Mouse (Mus musculus) testis, postnatal 10 days (tissue): ENCODE data around the gene Kdelr1.

Experiments
- DNase-seq: peaks from one replicate; pipeline ENCODE4 v3.0.0; 2021; ENCODE audit warnings: low spot score

The Kdelr1 gene

DNA sequence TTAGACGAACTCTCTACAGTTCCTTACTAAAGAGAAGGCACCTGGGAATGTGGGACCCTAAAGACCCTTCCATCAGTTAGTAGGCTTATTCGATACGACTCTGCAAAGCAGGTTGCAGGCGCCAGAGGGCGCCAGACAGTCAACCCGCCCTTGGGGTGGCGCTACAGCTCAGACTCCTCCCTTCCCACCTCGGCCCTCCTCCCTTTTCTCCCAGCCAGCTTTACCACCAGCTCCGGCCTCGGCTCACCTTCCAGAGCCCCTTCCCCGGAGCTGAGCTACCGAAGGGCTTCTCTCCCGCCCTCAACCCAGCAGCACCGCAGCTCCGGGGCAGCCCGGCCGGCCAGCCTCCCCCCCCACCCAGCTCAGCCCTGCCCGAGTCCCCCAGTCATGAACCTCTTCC lies at the start of gene Kdelr1:
Gene Kdelr1 (plus strand): TSS at position 149 of the 400 bp plus-strand sequence.
- DNase-seq = peak; percentile 94

DNA sequence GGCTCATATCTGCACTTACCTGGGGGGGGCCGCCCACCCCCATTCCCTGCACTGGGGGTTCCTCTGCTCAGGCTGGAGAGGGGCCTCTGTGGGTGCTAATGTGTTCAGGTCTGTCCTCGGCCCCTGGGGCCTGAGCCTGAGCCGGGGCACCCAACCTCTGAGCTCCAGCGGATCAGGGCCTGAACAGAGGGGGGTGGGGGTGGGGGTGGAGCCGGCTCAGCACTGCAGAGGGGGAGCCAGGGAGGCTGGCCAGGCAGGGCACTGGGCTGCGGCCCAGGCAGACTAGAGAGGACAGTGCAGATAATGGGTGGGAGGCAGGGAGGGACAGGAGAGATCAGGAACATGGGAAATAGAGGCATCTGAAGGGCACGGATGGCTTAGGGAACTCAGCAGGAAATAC lies 48.0 kb upstream of the Kdelr1 start, which contains the start of gene Kcnj14:
Gene Kcnj14 (minus strand): TSS at position 185 of the 400 bp plus-strand sequence.
- DNase-seq = no peak

DNA sequence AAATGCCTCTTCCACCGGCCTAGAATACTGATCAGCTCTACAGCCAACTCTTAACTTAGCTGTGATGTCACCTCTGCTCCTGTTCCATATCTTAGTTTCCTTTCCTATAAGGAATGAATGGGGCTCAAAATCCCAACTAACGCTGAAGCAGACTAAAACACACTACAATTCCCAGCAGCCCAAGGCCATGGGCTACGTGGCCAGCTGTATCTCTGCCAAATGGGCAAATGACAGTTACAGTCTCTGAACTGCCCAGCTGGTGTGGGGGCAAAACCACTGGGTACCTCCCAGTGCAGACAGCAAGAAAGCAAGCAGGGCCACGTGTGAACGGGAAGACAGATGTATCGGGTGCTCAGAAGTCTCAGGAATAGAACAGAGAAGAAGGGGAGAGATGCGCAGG lies 45.9 kb upstream of the Kdelr1 start:
- DNase-seq = no peak

DNA sequence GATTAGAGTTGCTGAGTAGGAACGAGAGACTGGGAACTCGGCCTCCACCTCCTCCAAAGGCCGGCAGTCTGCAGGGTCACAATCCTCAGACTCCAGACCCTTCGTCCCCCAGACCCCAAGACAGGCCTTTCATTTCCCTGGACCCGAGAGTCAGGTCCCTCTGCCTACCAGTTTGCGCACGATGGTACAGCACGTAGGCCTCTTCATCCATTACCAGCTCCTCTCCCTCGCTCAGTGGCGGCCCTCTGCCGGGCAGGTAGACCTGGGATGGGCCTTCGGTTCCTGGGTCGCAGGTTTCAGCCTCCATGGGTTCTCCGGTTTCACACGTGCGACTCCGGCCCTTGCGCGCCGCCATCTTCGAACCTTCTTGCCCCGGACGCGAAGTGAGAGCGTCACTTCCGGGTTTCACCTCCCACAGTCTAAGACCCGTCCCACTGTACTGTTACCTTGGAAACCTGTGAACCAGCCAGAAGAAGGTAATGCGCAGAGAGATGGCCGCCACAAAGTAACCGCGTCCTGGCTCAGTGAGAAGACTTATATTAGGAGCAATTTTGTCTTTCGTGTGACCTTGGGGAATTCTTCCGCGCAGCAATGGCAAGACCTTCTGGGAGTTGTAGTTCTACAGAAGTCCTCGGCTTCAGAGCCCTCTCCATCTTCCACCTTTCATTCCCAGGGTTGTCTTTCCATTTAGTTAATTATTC lies 42.0 kb upstream of the Kdelr1 start, which contains the start of gene Grwd1:
Gene Grwd1 (minus strand): TSS at position 518 of the 701 bp plus-strand sequence.
- peak; percentile 88 for DNase-seq

DNA sequence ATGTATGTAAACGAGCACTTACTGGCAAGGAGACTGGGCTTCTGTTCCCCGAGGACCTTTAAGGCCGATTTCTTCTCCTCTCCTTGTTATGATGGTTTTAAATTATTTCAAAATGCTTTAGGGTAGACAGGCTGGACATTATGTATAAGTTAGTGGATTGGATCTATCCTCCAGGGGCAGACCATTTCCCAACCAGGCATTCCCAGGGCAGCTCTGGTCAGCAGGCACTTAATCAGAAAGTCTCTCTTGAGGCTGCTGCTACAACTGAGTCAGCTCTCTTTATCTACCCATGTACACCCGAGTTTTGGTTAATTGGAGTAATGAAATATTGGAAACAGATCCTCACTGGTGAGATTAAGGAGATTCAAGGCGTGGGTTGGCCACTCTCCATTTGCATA lies 41.4 kb upstream of the Kdelr1 start:
- no peak for DNase-seq

DNA sequence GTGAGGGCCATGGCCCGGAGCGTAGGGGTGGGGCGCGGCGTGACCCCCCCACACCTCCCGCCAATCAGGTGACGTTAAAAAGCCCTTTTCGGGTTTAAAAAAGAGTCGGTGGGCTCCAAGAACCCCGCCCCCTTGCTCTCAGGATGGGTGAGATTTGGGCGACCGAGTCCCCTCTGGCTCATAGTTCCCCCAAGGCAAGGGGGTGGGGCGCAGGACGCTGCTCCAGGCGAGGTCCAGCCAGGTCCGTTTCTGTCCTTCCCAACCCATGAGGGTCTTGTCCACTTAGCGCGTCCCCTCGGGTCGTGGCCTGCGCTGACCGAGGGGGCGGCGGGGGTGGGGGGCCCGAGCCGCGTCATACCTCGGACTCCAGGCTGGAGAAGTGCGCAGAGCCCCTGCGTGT lies 40.1 kb upstream of the Kdelr1 start:
- no peak for DNase-seq

DNA sequence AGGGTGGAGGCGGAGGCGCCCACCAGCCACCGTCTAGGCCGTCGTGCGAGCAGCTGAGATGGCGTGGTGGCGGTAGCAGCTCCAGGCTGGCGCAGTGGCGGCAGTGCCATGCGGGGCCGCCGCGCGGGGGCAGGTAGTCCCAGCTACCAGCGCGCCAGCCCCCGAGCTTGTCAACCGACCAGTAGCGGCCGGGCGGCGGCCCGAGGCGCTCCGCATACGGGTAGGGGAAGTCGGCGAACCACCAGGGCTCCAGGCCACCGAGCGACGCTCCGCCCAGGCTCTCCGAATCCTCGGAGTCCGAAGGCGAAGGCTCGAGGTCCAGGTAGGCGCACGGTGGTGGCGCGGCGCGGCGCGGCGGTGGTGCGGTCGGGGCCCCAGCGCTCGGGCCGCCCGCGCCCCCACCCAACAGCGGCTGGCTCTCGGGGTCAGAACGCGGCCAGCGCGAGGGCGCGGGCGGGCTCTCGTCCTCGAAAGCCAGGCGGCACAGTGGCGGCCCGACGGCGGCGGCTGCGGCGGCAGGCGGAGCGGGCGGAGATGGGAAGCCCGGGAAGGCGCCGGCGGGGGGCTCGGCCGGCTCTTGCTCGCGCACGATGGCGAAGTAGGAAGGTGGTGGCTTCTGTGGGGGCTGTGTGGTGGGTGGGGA lies 39.3 kb upstream of the Kdelr1 start:
- peak; percentile 60 for DNase-seq

DNA sequence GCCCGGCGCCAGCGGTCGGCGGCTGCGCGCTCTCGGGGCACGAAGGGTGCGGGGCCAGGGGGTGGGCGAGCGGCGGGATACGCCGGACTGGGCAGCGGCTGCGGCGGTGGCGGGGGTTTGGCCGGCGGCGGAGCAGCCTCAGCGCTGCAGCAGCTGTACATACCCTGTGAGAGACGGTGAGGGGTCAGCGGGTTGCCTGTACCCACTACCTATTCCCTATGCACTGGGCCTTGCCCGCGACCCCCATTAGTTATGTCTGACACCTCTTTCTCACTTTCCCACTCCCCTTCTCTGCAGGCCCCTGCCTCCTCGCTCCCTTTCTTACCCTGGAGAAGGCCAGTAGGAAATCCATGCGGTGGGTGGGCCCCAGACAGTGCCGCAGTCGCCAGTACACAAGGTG lies 38.6 kb upstream of the Kdelr1 start:
- DNase-seq = no peak

DNA sequence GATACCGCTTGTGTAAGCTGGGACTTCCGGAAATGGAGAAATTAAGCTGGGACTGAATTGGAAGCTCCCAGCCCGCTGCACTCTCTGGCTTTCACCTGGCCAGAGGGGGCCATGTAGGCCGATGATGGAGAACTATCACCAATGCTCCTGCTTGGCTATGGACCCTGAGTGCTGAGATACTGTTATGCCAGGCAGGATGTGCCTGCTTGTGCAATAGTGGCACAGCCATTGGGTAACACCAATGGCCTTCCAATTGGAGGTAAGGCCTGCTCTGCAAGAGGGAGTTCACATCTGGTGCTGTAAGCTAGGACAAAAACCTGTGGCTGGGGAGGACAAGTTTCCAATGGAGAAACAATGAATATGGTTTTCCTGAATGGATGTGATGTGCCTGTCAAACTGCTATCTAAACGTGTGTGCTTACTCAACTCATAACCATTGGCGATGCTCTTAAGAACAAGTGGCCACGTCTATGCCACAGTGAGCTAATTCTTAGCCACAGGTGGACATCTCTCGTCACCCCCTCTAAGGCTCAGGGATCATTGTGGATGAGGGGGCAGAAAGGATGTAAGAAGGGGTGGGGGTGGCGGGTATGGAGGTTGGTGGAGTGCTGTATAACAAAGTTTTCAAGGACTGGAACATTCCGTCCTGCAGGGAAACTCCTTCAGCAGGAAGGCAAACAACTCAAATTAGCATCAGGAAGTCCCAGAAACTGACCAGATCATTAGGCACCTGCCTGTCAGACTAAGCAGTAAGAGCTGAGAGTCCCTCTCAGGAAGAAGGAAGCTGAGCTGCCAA lies 29.4 kb upstream of the Kdelr1 start:
- no peak for DNase-seq

DNA sequence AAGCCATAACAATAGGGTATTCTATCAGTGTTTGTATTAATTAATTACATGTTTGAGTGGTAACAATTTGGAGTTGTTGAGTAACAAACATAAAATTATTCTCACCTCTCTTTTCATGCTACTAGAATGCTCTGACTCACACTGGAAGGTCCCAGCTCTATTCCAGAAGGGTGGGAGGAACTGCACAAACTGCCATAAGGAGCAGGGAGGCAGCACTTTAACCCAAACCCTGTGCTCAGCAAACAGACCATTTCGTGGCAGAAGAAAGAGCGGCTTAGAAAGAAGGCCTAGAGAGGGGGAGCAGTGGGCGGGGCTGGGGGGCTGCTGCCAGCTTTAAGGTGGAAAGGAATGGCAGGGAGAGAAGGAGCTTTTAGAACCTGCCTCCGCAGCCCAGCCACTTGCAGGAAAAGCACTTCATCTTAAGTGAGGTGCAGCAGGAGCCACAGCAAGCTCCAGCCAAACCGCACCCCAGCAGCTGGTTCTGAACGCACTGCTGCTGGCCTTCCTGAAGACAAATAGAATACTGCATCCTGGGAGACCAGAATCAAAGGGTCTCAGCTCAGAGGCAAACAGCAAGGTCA lies 24.0 kb upstream of the Kdelr1 start:
- DNase-seq = no peak

DNA sequence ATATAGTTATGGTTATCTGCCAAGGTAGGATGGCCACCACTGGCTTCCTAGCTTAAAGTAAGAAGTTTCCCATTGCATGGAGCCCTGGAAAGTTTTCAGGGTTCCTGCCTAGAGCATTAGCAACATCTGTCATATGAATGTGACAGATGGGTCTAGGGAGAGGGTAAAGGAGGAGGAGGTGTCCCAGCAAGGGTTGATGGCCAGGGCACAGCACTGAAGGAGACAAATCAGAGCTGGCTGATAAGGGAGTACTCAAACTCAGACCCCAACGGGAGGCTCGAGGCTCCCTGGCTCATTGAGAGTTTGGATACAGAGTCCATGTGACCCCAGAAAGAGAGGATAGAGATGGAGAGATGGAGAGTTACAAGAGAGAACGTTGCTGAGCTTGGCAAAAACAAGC lies 21.9 kb upstream of the Kdelr1 start:
- no peak for DNase-seq

DNA sequence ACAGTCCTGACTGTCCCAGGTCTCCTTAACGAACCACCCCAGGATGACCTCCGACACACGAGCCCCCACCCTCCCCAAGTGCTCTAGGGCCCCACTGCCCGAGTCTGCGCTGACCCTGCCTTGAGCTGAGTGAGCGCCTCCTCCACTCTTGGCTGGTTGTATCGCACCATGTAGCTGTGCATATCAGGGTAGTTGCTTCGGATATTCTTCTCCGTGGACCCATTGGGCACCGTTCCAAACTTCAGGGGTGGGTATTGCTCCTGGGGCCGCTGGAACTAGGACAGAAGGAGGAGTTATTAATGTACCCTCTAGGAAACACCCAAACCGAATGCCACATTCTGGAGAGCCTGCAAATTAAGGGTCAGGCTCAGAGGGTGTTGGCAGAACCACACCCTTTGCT lies 19.5 kb upstream of the Kdelr1 start:
- DNase-seq = peak; percentile 56

DNA sequence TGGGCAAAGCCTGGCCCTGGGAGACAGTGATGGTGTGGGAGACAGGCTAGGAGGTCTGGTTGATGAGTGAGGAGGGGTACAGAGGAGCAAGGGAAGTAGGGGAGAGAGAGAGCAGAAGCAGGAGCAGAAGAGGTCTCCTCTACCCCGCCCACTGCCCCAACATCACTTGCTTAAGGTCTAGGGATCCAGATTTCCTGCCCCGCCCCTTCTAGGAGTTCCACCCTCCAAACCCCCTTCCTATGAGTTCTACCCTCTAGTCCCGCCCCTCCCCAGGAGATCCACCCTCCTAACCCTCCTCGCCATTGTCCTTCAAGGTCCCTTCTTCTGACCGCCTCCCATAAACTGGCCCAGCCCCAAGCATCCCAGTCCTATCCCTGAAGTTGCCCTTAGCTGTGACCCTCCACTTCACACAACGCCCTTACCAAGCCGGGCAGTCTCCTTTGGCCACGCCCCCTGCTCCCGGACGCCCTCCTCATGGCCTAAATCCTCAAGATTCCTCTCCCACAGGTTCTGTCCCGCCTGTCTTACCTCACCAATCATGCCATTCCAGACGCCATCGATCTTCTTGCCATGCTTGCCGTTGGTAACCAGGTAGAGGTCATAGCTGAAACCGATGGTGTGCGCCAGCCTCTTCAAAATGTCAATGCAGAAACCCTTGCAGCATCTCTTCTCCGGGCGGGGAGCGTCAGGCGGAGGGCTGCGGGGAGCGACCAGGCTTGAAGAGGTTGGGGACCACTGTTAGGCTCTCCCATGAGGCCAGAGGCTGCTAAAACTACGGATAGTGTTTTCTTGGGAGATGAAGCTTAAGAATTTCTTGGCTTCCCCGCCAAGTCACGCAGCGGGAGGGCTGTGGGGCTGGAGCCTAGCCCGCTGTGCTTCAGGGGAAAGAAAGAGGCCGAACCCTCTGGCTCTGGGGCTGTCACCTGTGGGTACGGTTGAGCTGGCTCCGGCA lies 15.3 kb upstream of the Kdelr1 start:
- DNase-seq = peak; percentile 75

DNA sequence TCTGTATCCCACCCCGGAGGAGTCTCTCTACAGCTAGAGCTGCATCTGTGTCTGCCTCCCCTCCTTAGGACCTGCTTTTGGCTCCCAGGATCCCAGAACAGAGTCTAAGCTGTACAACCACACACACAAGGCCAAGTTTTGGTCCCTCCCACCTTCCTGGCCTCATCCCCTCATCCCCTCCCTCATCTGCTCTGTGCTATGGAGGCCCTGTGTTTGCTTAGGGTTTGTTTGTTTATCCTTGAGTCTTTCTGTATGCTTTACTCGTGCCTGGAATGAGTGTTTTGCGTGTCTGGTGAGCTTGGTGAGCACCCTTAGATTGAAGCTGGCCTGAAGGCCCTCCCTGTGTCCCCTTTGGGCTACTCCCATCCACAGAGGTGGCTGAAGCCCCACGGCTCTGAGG lies 13.6 kb upstream of the Kdelr1 start:
- no peak for DNase-seq

DNA sequence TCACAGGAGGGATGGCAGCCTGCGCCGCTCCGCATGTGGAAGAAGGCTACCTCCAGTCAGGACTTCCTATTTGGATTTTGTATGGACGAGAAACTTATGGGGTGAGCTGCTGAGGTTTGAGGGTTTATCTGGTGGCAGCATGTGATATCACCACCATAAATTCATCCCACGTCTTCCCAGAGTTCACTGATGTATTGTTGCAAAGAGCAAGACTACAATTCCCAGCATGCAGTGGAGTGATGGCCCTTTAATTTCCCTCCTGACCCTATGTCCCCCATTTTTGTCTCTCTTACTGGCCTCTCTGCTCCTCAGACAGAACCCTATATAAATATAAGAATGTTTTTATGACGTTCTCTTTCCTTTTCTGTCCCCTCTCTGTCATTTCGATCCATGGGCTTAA lies 9.8 kb upstream of the Kdelr1 start:
- DNase-seq = no peak

DNA sequence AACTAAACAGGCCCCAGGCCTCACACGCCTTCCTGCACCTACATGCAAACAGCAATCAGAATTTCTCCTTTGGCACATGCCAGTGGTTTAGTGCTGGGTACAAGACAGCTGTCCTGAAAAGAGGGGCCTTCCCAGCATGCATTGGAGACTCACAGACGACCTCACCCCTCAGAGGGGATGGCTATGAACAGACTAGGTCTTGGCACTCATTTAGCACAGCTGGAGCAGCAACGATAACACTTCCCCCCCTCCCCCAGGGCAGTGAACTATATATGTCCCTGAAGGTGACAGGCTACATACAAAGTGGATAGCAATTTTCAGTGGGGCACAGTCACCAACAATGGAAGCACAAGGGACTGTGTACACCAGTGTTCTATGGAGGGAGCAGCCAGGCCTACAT lies 8.1 kb upstream of the Kdelr1 start:
- DNase-seq = no peak

DNA sequence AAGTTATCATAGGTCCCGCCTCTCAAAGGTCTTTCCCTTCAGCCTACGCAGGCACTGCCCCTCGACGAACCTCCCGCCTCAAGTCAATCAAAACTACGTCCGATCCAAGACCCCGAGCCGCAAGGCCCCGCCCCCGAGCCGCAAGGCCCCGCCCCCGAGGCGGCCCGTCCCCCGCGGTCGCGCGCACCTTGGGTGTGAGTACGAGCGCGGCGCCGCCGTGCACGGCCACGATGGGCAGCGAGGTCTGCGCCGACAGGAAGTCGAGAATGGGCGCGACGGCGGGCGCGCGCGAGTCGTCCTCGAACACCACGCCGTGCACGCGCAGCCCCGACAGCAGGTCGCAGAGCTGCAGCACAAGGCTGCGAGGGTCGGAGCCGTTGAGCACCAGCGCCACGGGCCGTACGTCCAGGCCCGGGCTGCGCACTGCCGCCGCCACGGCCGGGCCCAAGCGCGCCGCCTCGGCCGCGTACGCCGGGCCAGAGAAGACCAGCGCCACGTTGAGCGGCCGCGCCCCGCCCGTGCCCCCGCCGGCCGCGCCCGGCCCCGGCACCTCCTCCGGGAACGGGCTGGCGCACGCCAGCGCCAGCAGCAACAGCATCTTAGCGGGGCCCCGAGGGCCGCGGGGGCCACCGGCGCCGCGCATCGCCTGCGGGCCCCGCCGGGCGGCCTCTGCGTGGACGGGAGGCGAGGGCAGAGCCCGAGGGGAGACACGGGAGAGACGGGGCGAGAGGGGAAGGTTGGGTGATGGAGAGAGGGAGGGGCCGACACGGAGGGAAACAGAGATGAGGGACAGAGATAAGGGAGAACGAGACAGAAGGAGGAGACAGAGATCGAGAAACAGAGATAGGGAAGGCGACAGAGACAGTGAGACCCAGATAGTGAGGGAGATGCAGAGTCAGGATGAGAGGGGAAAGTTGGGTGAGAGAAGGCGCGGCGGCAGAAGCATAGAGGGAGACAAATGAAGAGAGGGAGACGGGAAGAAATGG lies 6.4 kb upstream of the Kdelr1 start:
- peak; percentile 98 for DNase-seq

DNA sequence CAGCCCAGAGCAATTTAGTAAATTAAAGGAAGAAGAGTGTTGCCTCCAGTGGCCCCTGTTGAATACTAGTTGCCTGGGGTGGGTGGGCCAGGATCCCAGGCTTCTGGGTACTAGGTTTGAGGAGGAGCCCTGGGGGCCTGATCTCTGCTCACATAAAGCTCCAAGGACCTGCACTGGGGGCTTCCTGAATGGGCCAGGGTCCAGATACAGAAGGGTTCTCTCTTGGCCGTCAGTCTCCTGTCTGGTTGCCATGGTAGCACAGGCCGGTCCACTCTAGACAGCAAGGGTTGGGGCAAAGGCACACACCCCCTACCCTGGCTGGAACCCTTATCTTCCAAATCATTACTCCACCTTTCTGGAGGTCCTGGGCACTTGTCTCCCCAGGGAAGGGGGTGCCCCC lies 4.7 kb upstream of the Kdelr1 start:
- DNase-seq = no peak

DNA sequence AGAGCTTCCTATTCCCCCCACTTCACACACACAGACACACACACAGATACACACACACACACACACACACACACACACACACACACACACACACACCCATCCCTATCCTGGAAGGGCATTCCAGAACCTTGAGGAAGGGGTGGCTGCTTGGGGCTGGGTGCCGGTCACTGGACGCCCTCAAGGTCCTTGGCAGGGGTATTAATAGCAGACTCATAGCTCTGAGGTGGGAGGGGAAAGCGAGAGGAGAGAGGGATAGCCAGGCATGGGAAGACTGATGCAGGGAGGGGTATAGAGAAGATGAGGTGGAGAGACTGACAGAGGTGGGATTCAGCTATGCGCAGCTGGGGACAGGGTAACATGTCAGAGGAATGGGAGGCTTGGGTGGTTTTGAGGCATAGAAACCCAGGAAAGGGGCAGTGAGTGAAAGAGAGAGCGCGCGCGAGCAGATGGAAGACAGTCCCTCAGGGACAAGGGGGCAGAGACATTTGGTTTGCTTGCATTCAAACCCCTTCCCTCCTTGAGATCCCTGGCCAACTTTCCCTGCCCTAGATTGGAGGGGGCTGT lies 3.4 kb upstream of the Kdelr1 start:
- DNase-seq = no peak

DNA sequence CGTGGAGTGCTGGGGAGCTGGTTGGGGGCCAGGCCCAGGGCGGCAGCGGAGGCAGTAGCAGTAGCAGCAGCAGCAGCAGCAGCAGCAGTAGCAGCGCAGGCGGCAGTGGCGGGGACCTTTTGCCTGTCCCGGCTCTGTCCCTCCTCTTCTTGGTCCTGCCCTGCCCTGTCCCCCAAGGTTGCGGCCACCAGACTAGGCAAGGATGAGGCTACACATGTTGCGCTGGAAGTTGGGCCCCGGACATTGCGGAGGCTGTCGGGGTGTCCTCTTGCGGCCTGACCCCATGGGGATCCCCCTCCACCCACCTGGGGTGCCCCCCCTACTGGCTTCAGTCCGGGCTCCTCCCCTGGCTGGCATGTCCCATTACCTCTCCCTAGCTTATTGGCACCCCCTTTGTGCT lies 2.8 kb upstream of the Kdelr1 start:
- DNase-seq = peak; percentile 55
